Mouse (Mus musculus): ENCODE results near the gene Ren1.

DNA sequence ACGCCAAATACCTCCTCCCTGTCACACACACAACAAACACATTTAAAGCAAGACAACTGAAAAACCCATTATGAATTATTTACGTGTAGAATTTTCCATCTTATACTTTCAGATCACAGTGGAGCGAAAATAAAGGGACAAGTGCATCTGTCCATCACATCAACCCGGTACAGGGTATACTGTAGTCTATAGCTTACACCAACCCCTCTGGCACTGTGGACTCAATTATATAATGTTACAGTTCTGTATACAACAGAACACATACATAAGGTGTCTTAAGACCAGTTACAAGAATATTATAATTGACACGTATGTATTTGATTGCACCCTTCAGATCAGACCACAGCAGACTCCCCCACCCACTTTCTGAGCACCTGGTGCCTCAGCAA lies 46.8 kb downstream of the Ren1 start:
- TF ChIP-seq CTCF (IDR thresholded peaks at IDR 0.05; ENCODE audit: borderline replicate concordance, insufficient read depth, low read depth, low read length), result no peak
- no peak for TF ChIP-seq POLR2A (IDR thresholded peaks at IDR 0.05; ENCODE audit: borderline replicate concordance, insufficient read depth, low read length)
